In the genomic region with DNA sequence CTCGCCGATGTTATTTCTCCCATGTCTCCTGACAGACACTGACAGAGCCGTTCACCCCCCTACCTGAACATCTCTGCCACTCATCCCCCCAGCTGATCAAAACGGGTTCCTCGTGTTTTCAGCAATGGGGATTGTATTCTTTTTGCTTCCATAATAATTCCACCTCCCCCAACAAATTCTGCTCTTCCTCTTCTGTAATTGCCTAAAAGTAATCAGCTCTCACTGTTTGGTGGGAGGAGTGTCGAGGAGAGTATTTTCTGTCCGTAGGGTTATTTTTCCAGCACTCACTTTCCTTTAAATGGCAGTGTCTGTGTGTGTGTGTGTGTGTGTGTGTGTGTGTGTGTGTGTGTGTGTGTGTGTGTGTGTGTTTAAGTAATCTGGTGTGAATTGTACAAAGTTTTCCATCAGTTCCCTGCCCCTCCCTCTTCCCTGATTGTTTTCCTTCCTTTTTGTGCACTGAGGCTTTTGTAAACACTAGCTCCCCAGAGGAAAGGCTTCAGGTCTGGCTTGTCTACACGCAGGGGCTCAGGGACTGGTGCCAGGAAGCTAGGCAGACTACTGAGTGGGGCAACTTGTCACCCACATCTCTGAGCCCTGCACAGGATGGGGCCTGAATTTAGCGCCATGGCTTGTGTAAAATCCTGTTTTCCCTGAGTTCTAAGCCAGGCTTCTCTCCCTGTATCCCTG, we compare ENCODE assay signal across 9 mouse cellular contexts. TPM values are rescaled to one million over a fixed set of nuclear protein-coding genes. Genes with fewer than 3 reads are reported as not detected.
DNase-seq lines count a peak whose midpoint lies in the region; ATAC-seq lines count a peak whose summit lies in the region.
"Had no signal": no experiment of that assay in that cellular context is flagged by ENCODE, and none has a peak within 500 bp of the region (broad histone marks: within the 10 kb centered on the region; RNA-seq: fewer than 3 reads in every experiment).

No protein-coding gene starts in this region.

- H3K27ac ChIP-seq in heart, embryonic 12.5 days (ENCODE audit: poor library complexity, severe bottlenecking), result peak overlapping the region; percentile 89
- H3K27ac ChIP-seq in kidney, embryonic 14.5 days (ENCODE audit: low read depth, low read length), result peak overlapping the region; percentile 60; the same call in 1 of the 2 replicates

- DNase-seq in right cerebral cortex, postnatal 4 days, result peak; percentile 55
- no peak for DNase-seq in right cerebral cortex, postnatal 25 days
- DNase-seq in cerebellum, postnatal 14 days, result peak; percentile 56 to 73
- peak; percentile 92 for DNase-seq in lung, postnatal 36 days
- no peak for DNase-seq in frontal cortex, postnatal 14 days (ENCODE audit: low spot score in 2 of 2)
- DNase-seq in layer of hippocampus, adult 18-20 months (ENCODE audit: low spot score in 2 of 2), result no peak

- H3K9ac ChIP-seq in heart, embryonic 12.5 days, result peak overlapping the region; percentile 77
- peak overlapping the region; percentile 76; the same call in 1 of the 2 replicates for H3K9ac ChIP-seq in kidney, embryonic 14.5 days (ENCODE audit: low read depth, low read length)

- peak overlapping the region; percentile 83 for H3K4me3 ChIP-seq in heart, embryonic 12.5 days
- H3K4me3 ChIP-seq in kidney, embryonic 14.5 days (ENCODE audit: low read length), result peak overlapping the region; percentile 66

- no peaks in the 10 kb centered on the region for H3K9me3 ChIP-seq in heart, embryonic 12.5 days (replicated peaks)
- no peaks in the 10 kb centered on the region for H3K9me3 ChIP-seq in kidney, embryonic 14.5 days (ENCODE audit: control insufficient read depth, low read length)

- H3K36me3 ChIP-seq in heart, embryonic 12.5 days, result peaks cover 24% of the 10 kb centered on the region
- H3K36me3 ChIP-seq in kidney, embryonic 14.5 days (ENCODE audit: control insufficient read depth, insufficient read depth, low read length), result peaks cover 9% of the 10 kb centered on the region; the same call in 1 of the 2 replicates

- H3K27me3 ChIP-seq in heart, embryonic 12.5 days (replicated peaks), result no peaks in the 10 kb centered on the region
- H3K27me3 ChIP-seq in kidney, embryonic 14.5 days (ENCODE audit: control insufficient read depth, insufficient read depth, low read length), result no peaks in the 10 kb centered on the region

- 11% methylated on average over 9 of the region's 9 CpGs for WGBS in heart, embryonic 12.5 days
- 7% methylated on average over 9 of the region's 9 CpGs for WGBS in kidney, embryonic 14.5 days

- peak overlapping the region; percentile 82 for H3K4me2 ChIP-seq in heart, embryonic 12.5 days
- peak overlapping the region; percentile 64 for H3K4me2 ChIP-seq in kidney, embryonic 14.5 days (replicated peaks; ENCODE audit: low read depth, low read length)

- peaks cover 65% of the 10 kb centered on the region for H3K4me1 ChIP-seq in heart, embryonic 12.5 days (replicated peaks)
- peaks cover 36% of the 10 kb centered on the region for H3K4me1 ChIP-seq in kidney, embryonic 14.5 days (ENCODE audit: control insufficient read depth, insufficient read depth, low read length)

- ATAC-seq in heart, embryonic 12.5 days (ENCODE audit: insufficient number of reproducible peaks, low FRiP score), result no peak
- no peak for ATAC-seq in kidney, embryonic 14.5 days (ENCODE audit: low FRiP score, low TSS enrichment)

RNA-seq across cellular contexts. Expression of a gene that starts 0.7 kb away (rescaled TPM):
- 37.8 and 40.4 TPM in 2 replicates for polyA plus RNA-seq in heart, embryonic 12.5 days (2016; fragmentation: Nextera tagmentation; extraction: Ambion mirVana)
- polyA plus RNA-seq in kidney, embryonic 14.5 days (2014; fragmentation: Nextera tagmentation; extraction: Ambion mirVana), result 20.8 and 28.6 TPM in 2 replicates
- total RNA-seq in layer of hippocampus, adult 18-20 months (2021), result 10 to 100 TPM; 16.6 to 24.9 TPM

RNA-seq across cellular contexts. Expression of a gene that starts 31.4 kb away (rescaled TPM):
- polyA plus RNA-seq in heart, embryonic 12.5 days (2016; fragmentation: Nextera tagmentation; extraction: Ambion mirVana), result 0.32 and 0.49 TPM in 2 replicates
- 0.14 and 0.28 TPM in 2 replicates for polyA plus RNA-seq in kidney, embryonic 14.5 days (2014; fragmentation: Nextera tagmentation; extraction: Ambion mirVana)
- under 1 TPM in 1 of 2 experiments, not detected in 1; 0.17 TPM for total RNA-seq in layer of hippocampus, adult 18-20 months (2021)

RNA-seq across cellular contexts. Expression of a gene that starts 42.6 kb away (rescaled TPM):
- polyA plus RNA-seq in heart, embryonic 12.5 days (2016; fragmentation: Nextera tagmentation; extraction: Ambion mirVana), result 15.7 and 17.5 TPM in 2 replicates
- polyA plus RNA-seq in kidney, embryonic 14.5 days (2014; fragmentation: Nextera tagmentation; extraction: Ambion mirVana), result 1.7 and 4.0 TPM in 2 replicates
- 1 to 10 TPM; 3.9 to 5.2 TPM for total RNA-seq in layer of hippocampus, adult 18-20 months (2021)
- total RNA-seq: common myeloid progenitor, adult 5-6 weeks had no signal

Comparison
In these comparisons a context has a peak if more than half of its experiments do, and no peak if none do; other contexts are left out.
1. DNase-seq: peak in right cerebral cortex, postnatal 4 days (single experiment), cerebellum, postnatal 14 days (2 of 2) and lung, postnatal 36 days (single experiment); none in right cerebral cortex, postnatal 25 days (single experiment), frontal cortex, postnatal 14 days (0 of 2) and layer of hippocampus, adult 18-20 months (0 of 2).